Mouse (Mus musculus): ENCODE data around the gene Tbc1d20. TPM values are rescaled to one million over a fixed set of nuclear protein-coding genes. Genes with fewer than 3 reads are reported as not detected.
"Not testable (repeated sequence)": the region's sequence is repeated elsewhere in the genome, so short reads cannot be mapped to it uniquely, and the experiment has no call there.

The Tbc1d20 gene
- polyA plus RNA-seq, 1 experiment, result 44.7 TPM

- Histone ChIP-seq H3K4me3 (ENCODE audit: insufficient read depth, low read length) (no peak overlapping the region), H3K4me1 (ENCODE audit: control insufficient read depth, insufficient read depth, low read length) (no peaks in the 10 kb centered on the region), H3K27ac (ENCODE audit: insufficient read depth, low read length) (no peak overlapping the region)
- no peak for TF ChIP-seq POLR2A (IDR thresholded peaks at IDR 0.05; ENCODE audit: extremely low read depth, insufficient read depth, low read length)
- TF ChIP-seq CTCF (IDR thresholded peaks at IDR 0.05; ENCODE audit: extremely low read depth, insufficient read depth, low read length), result no peak
Measured at GRCm38 (mm10) chr2:152346776-152347465, 53.3 kb downstream of the Tbc1d20 start.

GRCm38 (mm10) chr2:152347722-152348121 is 54.1 kb downstream of the Tbc1d20 start:
- no peak for TF ChIP-seq CTCF (IDR thresholded peaks at IDR 0.05; ENCODE audit: extremely low read depth, insufficient read depth, low read length)
- no peak for TF ChIP-seq POLR2A (IDR thresholded peaks at IDR 0.05; ENCODE audit: extremely low read depth, insufficient read depth, low read length)
- Histone ChIP-seq H3K4me1 (ENCODE audit: control insufficient read depth, insufficient read depth, low read length) (no peaks in the 10 kb centered on the region), H3K27ac (ENCODE audit: insufficient read depth, low read length) (no peak overlapping the region), H3K4me3 (ENCODE audit: insufficient read depth, low read length) (no peak overlapping the region)

- H3K27ac ChIP-seq (ENCODE audit: insufficient read depth, low read length), result no peak overlapping the region
- TF ChIP-seq POLR2A (IDR thresholded peaks at IDR 0.05; ENCODE audit: extremely low read depth, insufficient read depth, low read length) (no peak), CTCF (IDR thresholded peaks at IDR 0.05; ENCODE audit: extremely low read depth, insufficient read depth, low read length) (no peak)
Measured at GRCm38 (mm10) chr2:152349205-152349604, 55.6 kb downstream of the Tbc1d20 start.

GRCm38 (mm10) chr2:152349842-152350540 is 56.4 kb downstream of the Tbc1d20 start:
- Histone ChIP-seq H3K27ac (ENCODE audit: insufficient read depth, low read length) (no peak overlapping the region), H3K4me3 (ENCODE audit: insufficient read depth, low read length) (no peak overlapping the region), H3K4me1 (ENCODE audit: control insufficient read depth, insufficient read depth, low read length) (no peaks in the 10 kb centered on the region)
- TF ChIP-seq POLR2A (IDR thresholded peaks at IDR 0.05; ENCODE audit: extremely low read depth, insufficient read depth, low read length), result no peak
- TF ChIP-seq CTCF (IDR thresholded peaks at IDR 0.05; ENCODE audit: extremely low read depth, insufficient read depth, low read length), result no peak

More at GRCm38 (mm10) chr2:152349205-152349604, 55.6 kb downstream of the Tbc1d20 start:
- no peaks in the 10 kb centered on the region for H3K4me1 ChIP-seq (ENCODE audit: control insufficient read depth, insufficient read depth, low read length)
- H3K4me3 ChIP-seq (ENCODE audit: insufficient read depth, low read length), result no peak overlapping the region

- TF ChIP-seq CTCF (IDR thresholded peaks at IDR 0.05; ENCODE audit: extremely low read depth, insufficient read depth, low read length) (no peak), POLR2A (IDR thresholded peaks at IDR 0.05; ENCODE audit: extremely low read depth, insufficient read depth, low read length) (no peak)
- Histone ChIP-seq H3K4me3 (ENCODE audit: insufficient read depth, low read length) (no peak overlapping the region), H3K27ac (ENCODE audit: insufficient read depth, low read length) (no peak overlapping the region), H3K4me1 (ENCODE audit: control insufficient read depth, insufficient read depth, low read length) (no peaks in the 10 kb centered on the region)
Measured at GRCm38 (mm10) chr2:152357254-152357653, 63.6 kb downstream of the Tbc1d20 start.

GRCm38 (mm10) chr2:152358977-152359376 is 65.3 kb downstream of the Tbc1d20 start:
- not testable (repeated sequence) for H3K4me1 ChIP-seq (ENCODE audit: control insufficient read depth, insufficient read depth, low read length); H3K4me3 ChIP-seq (ENCODE audit: insufficient read depth, low read length); H3K27ac ChIP-seq (ENCODE audit: insufficient read depth, low read length)

- no peaks in the 10 kb centered on the region for H3K4me1 ChIP-seq (ENCODE audit: control insufficient read depth, insufficient read depth, low read length)
- H3K4me3 ChIP-seq (ENCODE audit: insufficient read depth, low read length), result no peak overlapping the region
- no peak for TF ChIP-seq CTCF (IDR thresholded peaks at IDR 0.05; ENCODE audit: extremely low read depth, insufficient read depth, low read length)
- TF ChIP-seq POLR2A (IDR thresholded peaks at IDR 0.05; ENCODE audit: extremely low read depth, insufficient read depth, low read length), result no peak
- no peak overlapping the region for H3K27ac ChIP-seq (ENCODE audit: insufficient read depth, low read length)
Measured at GRCm38 (mm10) chr2:152359616-152360015, 66.0 kb downstream of the Tbc1d20 start.

GRCm38 (mm10) chr2:152360271-152360775 is 66.7 kb downstream of the Tbc1d20 start:
- Histone ChIP-seq H3K4me1 (ENCODE audit: control insufficient read depth, insufficient read depth, low read length) (no peaks in the 10 kb centered on the region), H3K4me3 (ENCODE audit: insufficient read depth, low read length) (no peak overlapping the region), H3K27ac (ENCODE audit: insufficient read depth, low read length) (no peak overlapping the region)
- no peak for TF ChIP-seq CTCF (IDR thresholded peaks at IDR 0.05; ENCODE audit: extremely low read depth, insufficient read depth, low read length)
- no peak for TF ChIP-seq POLR2A (IDR thresholded peaks at IDR 0.05; ENCODE audit: extremely low read depth, insufficient read depth, low read length)

GRCm38 (mm10) chr2:152361193-152361592 is 67.6 kb downstream of the Tbc1d20 start:
- Histone ChIP-seq H3K4me1 (ENCODE audit: control insufficient read depth, insufficient read depth, low read length) (no peaks in the 10 kb centered on the region), H3K27ac (ENCODE audit: insufficient read depth, low read length) (no peak overlapping the region), H3K4me3 (ENCODE audit: insufficient read depth, low read length) (no peak overlapping the region)
- no peak for TF ChIP-seq POLR2A (IDR thresholded peaks at IDR 0.05; ENCODE audit: extremely low read depth, insufficient read depth, low read length)
- no peak for TF ChIP-seq CTCF (IDR thresholded peaks at IDR 0.05; ENCODE audit: extremely low read depth, insufficient read depth, low read length)

Other genes with a start within 250 kb of the Tbc1d20 start
- gene Scrt2, start 212.3 kb upstream of the Tbc1d20 start, polyA plus RNA-seq (2012; rRNA removed), result 9.9 and 12.1 TPM in 2 replicates
- gene Srxn1, start 188.3 kb upstream of the Tbc1d20 start, polyA plus RNA-seq (2012; rRNA removed), result 94.9 and 97.3 TPM in 2 replicates
- 1.0 and 1.9 TPM in 2 replicates for gene Tcf15, start 150.3 kb upstream of the Tbc1d20 start, polyA plus RNA-seq (2012; rRNA removed)
- 70.7 and 73.3 TPM in 2 replicates for gene Csnk2a1, start 67.0 kb upstream of the Tbc1d20 start, polyA plus RNA-seq (2012; rRNA removed)
- 197 and 210 TPM in 2 replicates for gene Rbck1, start 38.8 kb downstream of the Tbc1d20 start, polyA plus RNA-seq (2012; rRNA removed)
- 0.40 and 0.61 TPM in 2 replicates for gene Trib3, start 50.2 kb downstream of the Tbc1d20 start, polyA plus RNA-seq (2012; rRNA removed)
- gene Nrsn2, start 82.8 kb downstream of the Tbc1d20 start, polyA plus RNA-seq (2012; rRNA removed), result 72.3 and 81.3 TPM in 2 replicates
- 17.0 and 18.6 TPM in 2 replicates for gene Sox12, start 104.2 kb downstream of the Tbc1d20 start, polyA plus RNA-seq (2012; rRNA removed)
- 6.5 and 7.1 TPM in 2 replicates for gene Zcchc3, start 121.2 kb downstream of the Tbc1d20 start, polyA plus RNA-seq (2012; rRNA removed)
- gene 6820408C15Rik, start 121.8 kb downstream of the Tbc1d20 start, polyA plus RNA-seq (2012; rRNA removed), result 2.8 and 3.7 TPM in 2 replicates
- gene Defb23, start 170.8 kb downstream of the Tbc1d20 start, polyA plus RNA-seq (2012; rRNA removed), result not detected in 2 replicates
- gene Defb20, start 183.2 kb downstream of the Tbc1d20 start, polyA plus RNA-seq (2012; rRNA removed), result 0.56 TPM in 1 of 2 replicates, not detected in the other
- gene Defb22, start 196.3 kb downstream of the Tbc1d20 start, polyA plus RNA-seq (2012; rRNA removed), result not detected in 2 replicates
- not detected in 2 replicates for gene Defb26, start 217.9 kb downstream of the Tbc1d20 start, polyA plus RNA-seq (2012; rRNA removed)
- not detected in 2 replicates for gene Defb28, start 224.4 kb downstream of the Tbc1d20 start, polyA plus RNA-seq (2012; rRNA removed)
- gene Defb29, start 246.3 kb downstream of the Tbc1d20 start, polyA plus RNA-seq (2012; rRNA removed), result not detected in 2 replicates